Mouse (Mus musculus) spleen, adult 2 months (tissue): ENCODE measurements around the gene Lmbrd2. TPM values are rescaled to one million over a fixed set of nuclear protein-coding genes. Genes with fewer than 3 reads are reported as not detected.
A peak's percentile ranks its signal among the peaks of the same experiment; 100 is the strongest.

Experiments
- DNase-seq, 2 experiments: peaks; one replicate each; pipeline versions ENCODE4 v3.0.0 to v3.0.0-alpha.2; 2012 to 2021; ENCODE audit warnings: low spot score in 2 of 2, low read depth in 1 of 2
- H3K27ac ChIP-seq: fragments of 200-500 bp; 2 replicates; pipeline ENCODE4 v1.5.1; 2012; ENCODE audit warnings: low read length, inconsistent platforms; ENCODE audit not compliant: insufficient read depth
- H3K27me3 ChIP-seq: fragments of 200-500 bp; 2 replicates; pipeline ENCODE4 v1.6.1; 2012; ENCODE audit warnings: mild to moderate bottlenecking, moderate library complexity, low read length, inconsistent platforms; ENCODE audit not compliant: control insufficient read depth, insufficient read depth
- H3K36me3 ChIP-seq: fragments of 200-500 bp; 2 replicates; pipeline ENCODE4 v1.6.1; 2012; ENCODE audit warnings: mild to moderate bottlenecking, low read length, inconsistent platforms; ENCODE audit not compliant: control insufficient read depth, insufficient read depth
- H3K4me1 ChIP-seq: fragments of 200-500 bp; 2 replicates; pipeline ENCODE4 v1.6.1; 2011; ENCODE audit warnings: inconsistent platforms; ENCODE audit not compliant: control insufficient read depth, insufficient read depth, insufficient read length
- H3K4me3 ChIP-seq: fragments of 200-500 bp; 2 replicates; pipeline ENCODE4 v1.5.1; 2011; ENCODE audit warnings: mild to moderate bottlenecking, inconsistent platforms; ENCODE audit not compliant: insufficient read depth, insufficient read length; ENCODE audit errors: extremely low read depth
- CTCF ChIP-seq: fragments of 200-500 bp; IDR thresholded peaks from 2 replicates; pipeline ENCODE4 v1.5.1; 2011; ENCODE audit warnings: mild to moderate bottlenecking, inconsistent platforms; ENCODE audit not compliant: insufficient read depth, insufficient read length, insufficient replicate concordance; ENCODE audit errors: extremely low read depth
- POLR2A ChIP-seq: fragments of 200-500 bp; IDR thresholded peaks from 2 replicates; pipeline ENCODE4 v1.6.1; 2011; ENCODE audit warnings: low read depth, low read length, inconsistent platforms
- WGBS: fragments of 180-500 bp; shearing (Covaris S2); methylation state at CpG from one replicate; pipeline ENCODE4 v1.1.7; 2018; 5-methylcytosine and 5-hydroxymethylcytosine counted together
- polyA plus RNA-seq: library from polyadenylated mRNA; depleted of rRNA; stranded (reverse); fragments of >200 nt; gene quantifications from 2 replicates; pipeline ENCODE4 v1.2.3, GENCODE M21; 2012

Gene Lmbrd2
- polyA plus RNA-seq, 1 experiment: 5.6 TPM

DNA sequence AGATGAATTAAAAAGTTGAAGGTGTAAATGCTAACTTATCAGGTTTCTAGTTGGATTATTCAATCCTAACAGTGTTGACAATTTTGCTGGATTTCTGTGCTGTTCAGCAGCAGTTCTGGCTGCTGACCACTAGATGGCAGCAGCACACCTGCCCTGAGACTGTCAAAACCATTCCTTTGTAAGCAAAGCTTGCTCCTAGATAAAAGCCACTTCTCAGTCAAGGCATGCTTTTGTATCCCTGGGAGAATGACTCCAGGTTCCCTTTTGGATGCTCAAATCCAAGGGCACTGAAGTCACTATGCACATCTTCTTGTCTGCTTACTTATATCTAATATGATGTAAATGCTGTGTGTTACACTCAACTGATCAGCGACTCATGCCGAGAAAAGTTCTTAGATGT lies 20.3 kb upstream of the Lmbrd2 start:
- 96% methylated on average over 2 of the region's 2 CpGs for WGBS
- H3K4me3 ChIP-seq: no peak overlapping the region
- TF ChIP-seq POLR2A: no peak
- peak; percentile 84; the same call in 1 of the 2 replicates for TF ChIP-seq CTCF
- H3K27me3 ChIP-seq: no peaks in the 10 kb centered on the region
- peaks cover 9% of the 10 kb centered on the region for H3K36me3 ChIP-seq
- H3K27ac ChIP-seq: no peak overlapping the region
- peak in 1 of 2 experiments; percentile 23 for DNase-seq
- H3K4me1 ChIP-seq: no peaks in the 10 kb centered on the region

DNA sequence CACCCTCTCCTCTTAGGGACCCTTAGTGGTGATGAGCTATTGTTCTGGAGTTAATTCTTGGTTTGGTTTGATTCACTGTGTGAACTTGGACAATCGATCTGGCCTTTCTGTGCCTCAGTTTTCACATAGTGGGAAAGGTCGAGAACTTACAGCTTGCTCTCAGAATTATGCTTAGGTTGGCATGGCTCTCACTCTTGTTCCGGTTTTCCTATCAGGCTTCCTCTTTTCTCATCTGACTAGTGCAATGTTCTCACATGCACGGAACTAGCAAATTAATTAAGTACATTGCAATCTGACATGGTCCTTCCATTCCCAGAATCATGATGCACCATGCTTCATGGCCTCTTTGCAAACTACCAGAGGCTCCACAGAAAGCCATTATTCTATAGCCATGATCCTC lies 17.4 kb upstream of the Lmbrd2 start:
- TF ChIP-seq CTCF (no peak), POLR2A (no peak)
- Histone ChIP-seq H3K4me1 (no peaks in the 10 kb centered on the region), H3K27me3 (no peaks in the 10 kb centered on the region), H3K4me3 (no peak overlapping the region), H3K27ac (peak overlapping the region; percentile 58; the same call in 1 of the 2 replicates), H3K36me3 (peaks cover 5% of the 10 kb centered on the region)
- no peak for DNase-seq
- WGBS: 54% methylated on average over 4 of the region's 4 CpGs

DNA sequence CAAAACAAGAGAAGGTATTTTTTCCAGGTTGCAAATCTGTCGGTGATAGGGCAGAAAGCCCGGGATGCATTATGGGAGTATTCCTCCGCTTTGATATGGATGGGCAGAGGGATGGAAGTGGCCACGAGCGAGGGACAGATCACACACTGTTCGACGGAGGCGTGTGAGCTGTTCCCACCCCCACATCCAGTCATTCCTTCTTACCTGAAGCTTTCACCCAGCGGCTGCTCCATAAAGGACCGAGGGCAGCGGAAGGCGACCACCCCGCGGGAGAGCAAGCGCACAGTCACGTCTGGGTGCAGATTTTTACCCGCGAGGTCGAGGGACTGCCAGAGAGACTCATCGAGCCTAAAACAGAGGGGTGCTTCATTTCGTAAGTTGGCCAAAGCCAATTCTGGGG lies 15.5 kb upstream of the Lmbrd2 start:
- H3K36me3 ChIP-seq: peaks cover 5% of the 10 kb centered on the region
- no peak for TF ChIP-seq CTCF
- TF ChIP-seq POLR2A: no peak
- H3K27me3 ChIP-seq: no peaks in the 10 kb centered on the region
- WGBS: 96% methylated on average over 21 of the region's 21 CpGs
- H3K27ac ChIP-seq: no peak overlapping the region
- no peak overlapping the region for H3K4me3 ChIP-seq
- no peak for DNase-seq
- no peaks in the 10 kb centered on the region for H3K4me1 ChIP-seq

DNA sequence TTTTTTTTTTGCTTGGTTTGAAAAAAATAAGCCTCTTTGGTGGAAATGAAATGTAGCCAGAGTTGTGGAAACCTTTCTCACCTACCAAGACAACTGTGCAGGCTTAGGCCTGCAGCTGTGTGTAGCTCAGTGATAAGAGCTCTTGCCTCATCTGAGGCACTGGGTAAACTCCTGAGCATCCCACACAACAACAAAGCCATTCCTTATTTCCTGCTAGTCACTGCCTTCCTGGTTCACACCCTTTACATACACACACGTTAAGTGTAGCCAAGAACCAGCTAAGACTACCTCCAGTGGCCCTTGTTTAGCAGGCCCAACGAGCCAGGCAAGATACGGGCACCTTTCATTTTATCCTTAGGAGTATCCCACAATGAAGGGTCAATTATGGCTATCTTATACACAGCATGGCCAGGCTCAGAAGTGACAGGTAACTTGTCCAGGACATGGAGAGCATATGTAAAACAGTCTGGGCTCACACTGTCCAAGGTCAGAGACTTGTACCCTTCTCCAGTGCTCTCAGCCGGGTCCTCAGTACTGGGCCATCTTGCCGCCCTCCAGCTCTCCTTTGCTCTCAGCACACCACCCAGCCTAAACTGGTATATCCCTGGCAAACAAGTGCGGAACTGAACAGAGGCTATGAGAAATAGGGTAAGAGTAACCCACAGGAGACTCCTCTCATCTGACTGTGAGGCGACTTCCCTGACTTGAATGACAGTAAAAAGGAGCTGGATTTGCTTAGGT lies 13.1 kb upstream of the Lmbrd2 start:
- TF ChIP-seq CTCF: no peak
- no peak for TF ChIP-seq POLR2A
- DNase-seq: no peak
- WGBS: 93% methylated on average over 7 of the region's 7 CpGs

DNA sequence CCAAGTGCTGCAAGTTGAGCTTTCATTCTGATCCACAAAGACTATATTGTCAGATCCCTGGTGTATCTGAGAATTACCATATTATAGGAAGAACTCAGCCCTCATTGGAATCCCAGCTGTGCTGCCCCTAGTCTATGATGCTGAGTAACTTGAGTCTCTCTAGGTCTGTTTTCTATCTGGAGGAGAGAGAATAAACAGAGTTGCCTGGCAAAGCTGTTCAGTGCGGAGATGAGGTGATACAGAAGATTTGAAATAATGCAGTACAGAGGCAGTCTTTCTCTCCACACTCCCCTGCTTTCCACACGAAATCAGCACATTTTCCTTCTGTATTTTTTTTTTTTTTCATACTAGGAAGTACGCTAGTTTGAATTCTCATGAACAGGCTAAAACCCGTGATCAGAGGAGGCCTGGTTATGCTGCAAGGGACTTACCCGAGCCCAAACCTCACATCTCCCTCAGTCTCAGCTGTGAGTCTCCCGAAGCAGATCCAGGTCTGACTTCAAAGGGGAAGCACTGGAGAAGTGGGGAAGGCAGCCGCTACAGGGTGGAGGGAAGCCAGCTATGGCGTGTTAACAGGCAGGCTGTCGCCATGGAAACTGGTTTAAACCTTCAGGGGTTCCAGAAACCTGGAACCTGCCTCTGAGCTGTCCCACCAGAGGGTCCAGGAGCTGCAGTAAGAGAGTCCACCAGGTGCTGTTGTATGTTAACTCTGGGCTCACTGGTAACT lies 9.4 kb upstream of the Lmbrd2 start:
- no peak for DNase-seq
- 86% methylated on average over 9 of the region's 9 CpGs for WGBS
- Histone ChIP-seq H3K27ac (peak overlapping the region; percentile 45), H3K4me1 (no peaks in the 10 kb centered on the region), H3K36me3 (no peaks in the 10 kb centered on the region), H3K4me3 (no peak overlapping the region), H3K27me3 (no peaks in the 10 kb centered on the region)
- no peak for TF ChIP-seq CTCF
- no peak for TF ChIP-seq POLR2A

More for the DNA sequence above, 13.1 kb upstream of the Lmbrd2 start:
- Histone ChIP-seq H3K27me3 (no peaks in the 10 kb centered on the region), H3K4me3 (no peak overlapping the region), H3K27ac (no peak overlapping the region), H3K36me3 (no peaks in the 10 kb centered on the region), H3K4me1 (no peaks in the 10 kb centered on the region)

DNA sequence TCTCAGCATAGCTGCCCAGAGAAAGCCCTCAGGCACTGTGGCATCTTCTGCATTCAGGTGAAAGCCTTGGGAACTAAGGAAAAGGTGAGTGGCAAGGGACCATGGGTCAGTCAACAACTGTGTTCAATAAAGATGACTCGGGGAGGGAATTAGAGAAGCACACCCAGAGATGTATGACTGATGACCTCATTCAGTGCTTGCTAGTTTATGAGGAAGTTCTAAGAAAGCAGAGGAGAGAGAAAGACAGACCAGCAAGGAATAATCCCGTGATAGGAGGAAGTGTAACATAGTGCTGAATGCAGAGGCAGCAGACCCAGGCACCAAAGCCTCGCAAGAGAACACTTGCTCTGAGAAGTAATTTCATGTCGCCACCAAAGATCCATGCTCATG lies 8.9 kb upstream of the Lmbrd2 start:
- WGBS: 68% methylated on average over 4 of the region's 4 CpGs
- no peak for DNase-seq
- Histone ChIP-seq H3K4me3 (no peak overlapping the region), H3K27me3 (no peaks in the 10 kb centered on the region), H3K27ac (peak overlapping the region; percentile 45), H3K36me3 (no peaks in the 10 kb centered on the region), H3K4me1 (no peaks in the 10 kb centered on the region)
- TF ChIP-seq POLR2A (no peak), CTCF (no peak)
